Mouse (Mus musculus): ENCODE data around the gene Nbea.
A peak's percentile ranks its signal among the peaks of the same experiment; 100 is the strongest.
"Not testable (repeated sequence)": the region's sequence is repeated elsewhere in the genome, so short reads cannot be mapped to it uniquely, and the experiment has no call there.

Gene Nbea

GRCm38 (mm10) chr3:56018494-56018893 lies 165.0 kb downstream of the Nbea start:
- DNase-seq = no peak

DNA sequence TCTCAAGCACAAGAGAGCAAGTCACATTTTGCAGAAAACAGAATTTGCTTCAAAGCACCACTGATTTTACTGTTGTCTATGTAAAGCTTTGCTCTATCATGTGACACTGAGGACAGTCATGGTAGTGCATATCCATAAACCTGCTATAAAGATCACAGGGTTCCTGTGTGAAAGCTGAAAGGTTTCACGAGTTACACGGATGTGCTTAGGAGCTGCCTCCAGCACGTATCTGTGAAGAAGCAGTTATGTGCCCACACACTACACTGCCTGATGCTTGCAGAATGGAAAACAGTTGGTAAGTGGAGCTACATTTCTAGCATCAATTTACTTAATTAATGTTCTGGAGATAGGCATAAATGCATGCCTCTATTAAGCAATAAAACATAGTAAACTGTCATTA lies 172.4 kb downstream of the Nbea start:
- DNase-seq = no peak

- peak; percentile 24 for DNase-seq
These were observed 175.5 kb downstream of the Nbea start for GRCm38 (mm10) chr3:56007991-56008390.

- no peak for DNase-seq
These were observed 183.2 kb downstream of the Nbea start for GRCm38 (mm10) chr3:56000259-56000658.

DNA sequence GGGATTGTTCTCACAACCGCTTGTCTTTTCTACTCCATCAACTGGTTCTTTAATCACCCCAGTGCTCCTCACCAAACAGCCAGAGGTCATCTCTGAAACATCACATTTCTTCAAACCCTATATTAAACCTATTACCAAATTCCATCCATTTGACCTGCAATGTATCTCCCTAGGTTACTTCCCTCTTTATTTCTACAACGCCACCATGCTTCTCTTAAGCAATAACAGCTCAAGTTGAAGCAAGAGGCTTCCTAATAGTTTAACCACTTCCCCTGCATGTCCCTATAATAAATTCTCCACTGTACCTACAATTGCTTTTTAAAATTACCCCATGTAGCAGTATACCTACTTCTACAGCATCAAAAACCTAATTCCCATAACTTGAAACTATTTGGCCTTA lies 205.1 kb downstream of the Nbea start:
- no peak for DNase-seq

DNA sequence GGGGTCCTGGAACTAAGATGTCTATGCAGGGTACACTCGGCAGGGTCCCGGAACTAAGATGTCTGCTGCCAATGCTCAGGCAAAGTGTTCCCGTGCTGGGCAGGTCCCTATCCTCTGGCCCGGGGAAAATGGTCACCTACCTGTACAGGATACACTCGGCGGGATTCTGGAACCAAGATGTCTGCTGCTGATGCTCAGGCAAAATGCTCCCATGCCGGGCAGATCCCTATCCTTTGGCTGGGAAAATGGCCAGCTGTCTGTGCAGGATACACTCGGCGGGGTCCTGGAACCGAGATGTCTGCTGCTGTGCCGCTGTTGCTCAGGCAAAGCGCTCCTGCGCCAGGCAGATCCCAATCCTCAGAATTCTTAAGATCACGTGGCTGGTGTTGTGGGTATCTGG lies 206.5 kb downstream of the Nbea start:
- DNase-seq = not testable (repeated sequence)

GRCm38 (mm10) chr3:55965723-55966156 lies 217.8 kb downstream of the Nbea start:
- no peak for DNase-seq

GRCm38 (mm10) chr3:55963032-55963431 lies 220.5 kb downstream of the Nbea start:
- peak; percentile 56 for DNase-seq

DNA sequence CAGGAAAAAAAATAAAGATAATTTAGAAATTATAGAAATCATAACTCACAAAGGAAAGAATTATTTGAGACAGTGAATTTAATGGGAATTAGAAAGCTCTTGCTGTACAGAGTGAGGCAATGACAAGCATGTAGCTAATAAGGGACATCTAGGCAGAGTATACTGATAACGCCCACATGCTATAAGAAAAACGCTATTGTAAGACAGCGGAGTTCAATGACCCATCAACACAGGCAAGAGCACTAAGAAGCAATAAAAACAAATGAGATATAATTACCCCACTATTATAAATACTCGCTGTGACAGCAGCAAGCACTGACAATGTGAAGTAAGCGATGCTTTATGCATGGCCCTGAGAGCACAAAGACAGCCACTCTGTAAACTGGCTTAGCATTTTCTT lies 233.5 kb downstream of the Nbea start:
- no peak for DNase-seq

DNA sequence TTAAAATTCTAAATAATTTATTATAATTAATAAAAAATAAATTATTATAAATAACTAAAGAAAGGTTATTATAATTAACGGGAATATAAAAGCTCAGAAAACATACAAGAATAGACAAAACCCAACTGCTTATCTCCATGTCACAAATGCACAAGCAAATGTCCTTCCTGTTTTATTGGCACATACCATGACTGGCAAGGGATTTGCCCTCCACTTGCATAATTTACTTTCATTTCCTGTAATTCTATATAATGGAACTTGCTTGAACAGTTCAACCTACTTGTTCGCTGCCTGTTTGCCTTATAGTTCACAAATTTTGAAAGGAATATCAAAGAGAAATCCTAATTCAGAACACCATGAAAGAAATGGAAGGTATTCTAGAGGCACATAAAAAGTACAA lies 234.4 kb downstream of the Nbea start:
- DNase-seq = no peak

DNA sequence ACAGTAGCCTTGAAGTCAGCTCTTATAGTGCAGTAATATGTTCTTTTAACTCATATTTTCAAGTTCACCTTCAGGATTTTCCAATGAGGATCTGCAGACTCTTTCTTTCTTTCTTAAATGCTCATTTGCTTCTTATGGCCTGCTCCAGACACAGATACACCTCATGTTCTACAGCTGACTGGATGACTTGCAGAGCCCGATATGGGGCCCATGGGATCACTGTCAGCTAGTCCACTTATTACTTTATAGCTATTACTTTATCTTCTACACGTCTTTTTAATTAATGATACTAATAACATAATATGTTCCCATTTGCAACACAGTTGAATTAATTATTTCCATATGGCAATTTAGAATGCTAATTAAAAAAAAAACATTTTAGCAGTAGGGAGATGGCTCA lies 256.2 kb downstream of the Nbea start:
- no peak for DNase-seq

DNA sequence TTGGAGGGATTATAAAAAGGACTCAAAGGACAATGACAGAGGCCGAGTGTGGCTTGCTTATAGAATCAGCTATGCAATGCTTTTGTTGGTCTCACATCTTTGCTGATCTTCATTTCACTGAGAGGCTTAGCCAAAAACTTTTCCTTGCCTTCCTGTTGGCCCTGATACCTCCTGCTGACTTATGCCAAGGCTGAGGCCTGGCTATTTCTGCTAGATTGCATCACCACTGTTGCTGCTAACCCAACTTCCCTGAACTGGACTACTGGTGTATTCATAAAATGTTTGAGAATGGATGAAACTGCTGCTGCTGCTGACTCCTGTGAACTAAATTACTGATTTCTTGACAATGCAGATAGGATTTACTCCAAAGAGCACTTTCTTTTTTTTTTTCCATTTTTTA lies 274.2 kb downstream of the Nbea start:
- DNase-seq = no peak

DNA sequence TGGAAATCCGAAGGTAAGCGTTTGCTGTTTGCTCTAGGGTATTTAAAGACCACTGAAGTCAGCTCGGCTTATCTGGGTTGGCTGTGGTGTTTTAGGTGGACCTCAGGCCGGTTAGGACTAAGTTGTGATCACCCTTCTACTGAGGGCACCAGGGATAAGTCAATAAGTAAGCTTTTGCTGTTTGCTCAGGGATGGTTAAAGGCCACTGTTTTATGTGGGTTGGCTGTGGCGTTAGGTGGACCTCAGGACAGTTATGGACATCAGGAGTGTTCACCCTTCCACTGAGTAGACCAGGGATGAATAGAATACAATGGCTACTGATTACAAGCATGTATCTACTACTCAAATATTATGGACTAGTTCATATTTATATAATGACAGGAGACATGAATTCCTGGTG lies 292.9 kb downstream of the Nbea start:
- no peak for DNase-seq

DNA sequence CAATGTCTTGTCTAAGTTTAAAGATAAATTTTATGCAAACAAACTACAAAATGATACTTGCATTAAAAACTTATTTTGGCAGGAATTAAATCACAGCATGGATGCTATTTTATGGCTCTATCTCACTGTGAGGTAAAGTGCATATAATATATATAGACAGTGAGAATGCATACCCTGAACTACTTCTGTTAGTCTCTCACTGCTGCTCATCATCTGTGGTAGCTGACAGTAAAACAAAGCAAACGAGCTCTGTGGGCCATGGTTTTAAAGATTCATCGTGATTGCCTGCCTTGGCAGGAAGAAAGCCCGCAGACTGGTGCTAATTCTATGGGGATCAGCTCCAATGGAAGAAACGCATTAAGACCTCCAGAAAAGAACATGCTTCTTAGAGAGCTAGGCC lies 294.3 kb downstream of the Nbea start:
- DNase-seq = no peak

- DNase-seq = no peak
These were observed 295.7 kb downstream of the Nbea start for GRCm38 (mm10) chr3:55887829-55888210.

DNA sequence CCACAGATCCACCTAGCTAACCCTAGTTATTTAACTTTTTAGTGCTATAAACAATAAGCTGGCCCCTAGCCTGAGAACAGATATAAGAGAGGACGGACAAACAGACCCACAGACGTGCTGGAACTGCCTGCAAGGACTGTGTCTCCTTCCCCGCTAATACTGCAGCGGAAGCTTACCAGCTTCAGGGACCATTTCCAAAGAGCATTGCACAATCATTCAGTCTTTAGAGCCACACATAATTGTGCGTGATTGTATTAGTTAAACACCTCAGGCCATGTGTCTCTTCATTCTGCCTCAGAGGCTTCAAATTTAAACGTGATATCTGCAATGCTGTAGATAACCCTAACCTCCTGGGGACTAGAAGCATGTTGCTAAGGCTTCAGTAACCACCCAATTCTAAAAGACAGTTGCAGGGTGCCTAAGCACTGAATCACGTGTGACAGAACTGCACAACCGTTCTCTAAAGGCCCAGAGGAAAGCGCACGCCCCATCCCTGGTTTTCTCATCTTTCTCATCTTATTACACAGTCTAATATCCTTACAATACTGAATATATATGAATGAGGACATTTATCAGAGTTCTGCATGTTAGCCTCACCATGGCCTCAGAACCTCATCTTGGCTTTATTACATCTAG lies 296.2 kb downstream of the Nbea start:
- no peak for DNase-seq

GRCm38 (mm10) chr3:55872944-55873924 lies 310.3 kb downstream of the Nbea start:
- DNase-seq = peak; percentile 81

DNA sequence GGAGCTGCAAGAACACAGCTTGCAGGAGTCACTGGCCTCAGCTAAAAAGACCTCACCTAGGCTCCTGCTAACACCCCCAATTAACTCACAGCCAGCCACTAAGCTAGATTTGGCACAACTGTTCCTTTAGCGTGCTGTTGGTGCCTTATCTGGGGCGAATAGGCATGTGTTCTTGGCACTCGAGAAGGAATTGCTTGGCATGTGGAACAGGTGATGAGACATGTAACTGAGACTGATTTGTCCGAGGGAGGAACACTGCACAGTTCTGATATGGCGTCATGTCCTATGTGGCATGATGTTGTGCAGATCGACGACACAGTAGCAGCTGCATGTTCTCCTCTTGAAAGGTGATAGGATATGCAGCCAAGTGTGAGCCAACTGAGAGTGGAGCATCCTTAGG lies 331.0 kb downstream of the Nbea start:
- DNase-seq = peak; percentile 30

DNA sequence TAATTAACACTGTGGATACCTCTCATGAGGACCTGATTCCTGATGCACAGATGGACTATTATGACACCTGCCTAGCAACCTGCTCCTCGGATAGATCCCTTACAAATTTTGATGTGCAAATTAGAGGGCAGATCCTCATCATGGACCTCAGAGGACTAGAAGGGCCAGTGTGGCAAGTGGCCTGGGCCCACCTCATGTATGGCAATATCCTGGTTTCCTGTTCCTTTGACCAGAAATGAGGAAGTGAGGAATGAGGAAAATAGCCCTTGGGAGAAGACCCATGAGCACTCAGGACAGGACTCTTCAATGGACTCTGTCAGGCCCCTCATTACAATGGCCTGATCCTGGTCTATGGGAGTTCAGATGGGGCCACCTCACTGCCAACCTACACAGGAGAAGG lies 336.4 kb downstream of the Nbea start:
- no peak for DNase-seq

- DNase-seq = no peak
These were observed 346.3 kb downstream of the Nbea start for GRCm38 (mm10) chr3:55837188-55837587.

GRCm38 (mm10) chr3:55835207-55835606 lies 348.3 kb downstream of the Nbea start:
- DNase-seq = no peak

DNA sequence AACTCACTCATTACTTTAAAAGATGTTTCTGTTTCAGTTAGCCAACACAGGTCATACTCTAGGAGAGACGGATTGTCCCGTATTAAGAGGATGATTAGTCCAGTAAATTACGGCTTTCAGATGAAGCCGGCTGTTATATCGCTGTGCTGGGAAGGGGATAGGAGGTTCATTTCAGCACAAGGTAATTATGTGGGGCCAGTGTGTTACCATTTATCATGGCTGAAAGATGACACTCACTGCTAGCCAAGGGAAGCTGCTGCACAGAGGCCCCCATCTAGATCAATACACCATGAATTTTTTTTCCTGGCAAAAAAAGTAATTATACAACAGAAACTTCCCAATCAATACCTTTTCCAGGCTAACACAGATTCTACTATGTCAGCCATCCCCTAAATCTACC lies 353.3 kb downstream of the Nbea start:
- no peak for DNase-seq

DNA sequence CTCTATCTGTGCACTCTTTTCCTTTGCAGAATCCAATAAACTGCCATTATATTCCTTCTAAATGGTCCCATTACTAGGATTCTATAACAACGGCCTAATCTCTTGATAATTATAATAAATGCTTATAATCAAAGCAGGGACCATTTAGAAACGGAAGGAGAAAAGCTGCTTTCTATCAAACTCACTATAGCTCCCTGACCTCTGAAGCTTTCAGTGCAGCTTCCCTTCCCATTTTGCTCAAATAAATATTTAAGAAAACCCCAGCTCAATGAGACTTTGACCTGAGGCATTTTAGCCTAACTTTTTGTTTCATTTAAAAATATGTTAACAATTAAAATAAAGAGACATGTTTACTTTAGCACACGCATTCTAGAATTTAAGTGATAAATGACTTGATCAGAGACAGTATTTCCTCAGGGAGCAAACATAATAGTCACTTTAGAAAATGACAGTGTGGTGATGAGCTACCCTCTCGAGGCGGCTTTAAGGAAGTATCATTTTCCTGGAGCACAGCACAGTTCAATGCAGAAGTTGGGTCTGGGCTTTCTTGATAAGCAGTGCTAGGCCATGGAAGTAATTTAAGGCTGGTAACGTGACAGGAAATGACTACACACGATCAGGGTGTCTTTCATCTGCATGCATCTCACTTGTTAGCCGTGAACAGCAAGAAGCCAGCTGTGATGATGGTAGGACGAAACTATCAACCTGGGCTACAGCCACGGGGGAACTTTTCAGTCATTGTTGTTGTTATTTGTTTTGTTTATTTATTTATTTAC lies 354.8 kb downstream of the Nbea start:
- no peak for DNase-seq

DNA sequence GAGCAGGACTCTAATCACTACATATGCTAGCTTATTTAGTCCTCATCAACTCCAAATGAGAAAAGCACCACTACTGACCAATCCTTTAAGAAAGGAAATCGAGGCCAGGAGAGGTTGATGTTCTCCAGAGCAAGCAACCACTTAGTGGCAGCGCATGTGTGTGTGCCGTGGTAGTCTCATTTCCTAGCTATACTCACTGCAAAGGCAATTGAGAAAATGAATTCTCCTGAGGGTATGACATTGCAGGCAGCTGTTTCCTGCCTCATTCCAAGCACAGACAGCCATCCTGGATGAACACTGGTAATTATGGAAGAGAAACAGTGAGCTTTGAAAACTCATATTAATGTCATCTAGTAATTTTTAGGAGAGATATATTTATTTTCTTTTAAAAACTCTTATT lies 358.6 kb downstream of the Nbea start:
- no peak for DNase-seq
